In genomic region chr17:26708499-26708898, GRCm38 (mm10) we compare ENCODE assay signal across 14 mouse cellular contexts.
"Had no signal": no experiment of that assay in that cellular context is flagged by ENCODE, and none has a peak within 500 bp of the region (broad histone marks: within the 10 kb centered on the region; RNA-seq: fewer than 3 reads in every experiment).

No protein-coding gene starts in this region.

- H3K4me2 ChIP-seq: lung, embryonic 15.5 days; midbrain, embryonic 12.5 days; stomach, embryonic 15.5 days had no signal

- H3K27me3 ChIP-seq: lung, embryonic 15.5 days; midbrain, embryonic 12.5 days; stomach, embryonic 15.5 days had no signal

- H3K9me3 ChIP-seq: limb, embryonic 10.5 days; lung, embryonic 15.5 days; midbrain, embryonic 12.5 days; stomach, embryonic 15.5 days had no signal

- H3K27ac ChIP-seq: limb, embryonic 10.5 days; lung, embryonic 15.5 days; macrophage; midbrain, embryonic 12.5 days; stomach, embryonic 15.5 days had no signal

- H3K4me3 ChIP-seq: limb, embryonic 10.5 days; lung, embryonic 15.5 days; megakaryocyte, embryonic 14.5 days; midbrain, embryonic 12.5 days; stomach, embryonic 15.5 days had no signal

- ATAC-seq: intestine, postnatal 0 days; midbrain, embryonic 16.5 days had no signal

- H3K36me3 ChIP-seq: limb, embryonic 10.5 days; lung, embryonic 15.5 days; stomach, embryonic 15.5 days had no signal

- H3K4me1 ChIP-seq: limb, embryonic 10.5 days; lung, embryonic 15.5 days; stomach, embryonic 15.5 days had no signal

- DNase-seq: kidney, adult 8-10 months; kidney, postnatal 25 days; layer of hippocampus, adult 9-11 months; lung, postnatal 14 days; thymus, adult 2 months; thymus, postnatal 25 days had no signal

- H3K9ac ChIP-seq: lung, embryonic 15.5 days; midbrain, embryonic 12.5 days; stomach, embryonic 15.5 days had no signal
